Mouse (Mus musculus): ENCODE data around the gene Pik3ca.

DNA sequence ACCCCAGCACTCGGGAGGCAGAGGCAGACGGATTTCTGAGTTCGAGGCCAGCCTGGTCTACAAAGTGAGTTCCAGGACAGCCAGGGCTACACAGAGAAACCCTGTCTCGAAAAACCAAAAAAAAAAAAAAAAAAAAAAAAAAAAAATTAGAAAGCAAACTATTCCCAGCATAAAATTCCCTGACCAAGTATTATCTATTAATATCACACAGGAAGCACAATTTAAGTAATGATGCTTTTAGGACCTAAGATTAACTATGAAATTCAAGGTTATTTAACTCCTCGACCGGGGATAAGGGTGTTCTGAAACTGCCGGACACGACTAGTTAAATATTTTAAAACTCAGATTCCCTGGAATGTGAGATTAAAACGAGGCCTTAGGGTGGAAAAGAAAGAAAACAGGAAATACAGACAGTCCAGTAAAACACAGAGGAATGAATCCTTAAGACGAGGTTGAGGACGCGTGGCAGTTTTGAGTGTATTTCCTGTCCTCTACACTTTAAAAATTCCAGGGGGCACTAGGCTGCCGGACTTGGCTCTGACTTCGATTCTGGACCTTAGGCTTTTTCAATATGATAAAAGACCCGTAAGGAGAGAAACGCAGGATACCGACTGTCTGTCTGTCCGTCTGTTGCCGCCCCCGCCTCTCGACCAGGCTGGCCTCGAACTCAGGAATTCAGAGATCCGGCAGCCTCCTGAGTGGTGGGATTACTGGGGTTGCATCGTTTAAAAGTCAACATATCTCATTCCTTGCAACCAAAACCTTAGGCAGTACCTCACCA is 1.5 kb upstream of the Pik3ca start:
- TF ChIP-seq CTCF (IDR thresholded peaks at IDR 0.05; ENCODE audit: borderline replicate concordance, insufficient read depth, low read length) = no peak
- TF ChIP-seq POLR2A (IDR thresholded peaks at IDR 0.05; ENCODE audit: low read depth, low read length) = no peak

Measured in embryonic fibroblast, embryonic 13.5 days (primary cell).